Mouse (Mus musculus) liver, adult 2 months (tissue): ENCODE results near the gene Rpl18.

Experiments
- CTCF ChIP-seq: fragments of 200-500 bp; IDR thresholded peaks from 2 replicates; pipeline ENCODE4 v1.5.1; 2011; ENCODE audit warnings: low read depth, low read length, control low read depth
- POLR2A ChIP-seq: fragments of 200-500 bp; IDR thresholded peaks from 2 replicates; pipeline ENCODE4 v1.6.1; 2011; ENCODE audit warnings: low read length, control low read depth; ENCODE audit not compliant: insufficient read depth; ENCODE audit errors: extremely low read depth

DNA sequence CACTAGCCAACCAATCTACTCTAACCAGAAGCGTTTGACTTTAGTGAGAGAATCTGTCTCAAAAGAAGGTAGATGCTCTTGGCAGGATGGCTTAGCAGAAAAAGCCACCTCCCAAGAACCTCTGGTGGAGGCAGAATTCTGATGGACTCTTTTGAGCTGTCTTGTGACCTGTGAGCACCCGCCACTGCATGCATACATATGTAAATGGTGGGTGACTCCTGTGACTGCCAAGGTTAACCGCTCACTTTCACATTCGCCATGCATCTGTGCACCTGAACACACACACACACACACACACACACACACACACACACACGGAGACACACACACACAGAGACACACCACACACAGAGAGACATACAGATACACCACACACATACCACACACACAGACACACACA lies 32.2 kb downstream of the Rpl18 start:
- TF ChIP-seq POLR2A (no peak), CTCF (no peak)
